8 mouse cellular contexts compared by ENCODE assay signal in the genomic region with DNA sequence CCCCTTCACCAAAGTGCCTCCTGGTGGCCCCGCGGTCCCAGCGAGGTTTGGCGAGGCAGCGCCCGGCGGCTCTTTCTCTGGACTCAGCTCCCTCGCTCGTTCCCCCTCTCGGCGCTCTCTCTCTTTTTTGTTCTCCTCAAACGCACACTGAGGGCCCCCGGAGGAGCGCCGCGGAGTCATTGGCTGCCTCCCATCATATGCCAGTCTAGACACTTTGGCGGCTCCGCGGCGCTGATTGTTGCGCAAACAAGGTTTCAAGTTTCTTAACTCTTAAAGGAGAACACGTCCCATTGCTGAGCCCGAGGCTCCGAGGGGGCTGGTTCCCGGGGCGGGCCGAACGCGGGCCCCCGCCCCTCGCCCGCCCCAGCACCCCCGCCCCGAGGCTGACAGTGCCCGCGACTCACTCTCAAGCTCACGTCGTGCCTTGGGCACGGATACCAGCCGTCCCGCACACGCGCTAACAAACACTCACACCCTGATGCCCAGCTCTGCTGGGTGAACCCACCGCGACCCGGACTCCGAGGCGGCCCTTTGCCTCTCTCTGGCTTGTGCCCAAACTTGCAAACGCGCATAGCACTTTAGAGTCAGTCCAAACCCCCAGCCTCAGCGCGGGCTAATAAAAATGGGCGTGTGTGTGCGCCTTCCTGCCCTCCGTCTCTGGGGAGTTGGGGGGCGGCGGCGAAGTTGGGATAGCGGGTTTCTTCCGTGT. TPM values are rescaled to one million over a fixed set of nuclear protein-coding genes. Genes with fewer than 3 reads are reported as not detected.
DNase-seq lines count a peak whose midpoint lies in the region; ATAC-seq and TF ChIP-seq lines count a peak whose summit lies in the region.

A gene (minus strand): TSS at position 207 of the 709 bp plus-strand sequence.

- H3K9ac ChIP-seq in heart, embryonic 12.5 days, result peak within 1 kb of the TSS; percentile 100
- peak within 1 kb of the TSS; percentile 98 for H3K9ac ChIP-seq in kidney, postnatal 0 days (ENCODE audit: low read depth, low read length)
- peak within 1 kb of the TSS; percentile 78 for H3K9ac ChIP-seq in liver, embryonic 11.5 days (ENCODE audit: low read depth, low read length)
- H3K9ac ChIP-seq in stomach, postnatal 0 days (ENCODE audit: low read length), result peak within 1 kb of the TSS; percentile 96

- TF ChIP-seq EP300 in stomach, postnatal 0 days (optimal IDR thresholded peaks at IDR 0.05), result peak; percentile 56

- H3K4me3 ChIP-seq in heart, embryonic 12.5 days, result peak within 1 kb of the TSS; percentile 77
- H3K4me3 ChIP-seq in kidney, postnatal 0 days (replicated peaks; ENCODE audit: low read depth, low read length), result peak within 1 kb of the TSS; percentile 81
- H3K4me3 ChIP-seq in liver, embryonic 11.5 days (ENCODE audit: low read depth, low read length), result peak within 1 kb of the TSS; percentile 71
- peak within 1 kb of the TSS; percentile 39 for H3K4me3 ChIP-seq in myocyte
- peak within 1 kb of the TSS; percentile 81 for H3K4me3 ChIP-seq in stomach, postnatal 0 days (ENCODE audit: low read depth, low read length)

- TF ChIP-seq POLR2A in myocyte (IDR thresholded peaks at IDR 0.05; ENCODE audit: insufficient read length, low read depth), result peak; percentile 80

- under 1% methylated on average over 60 of the region's 60 CpGs for WGBS in heart, embryonic 12.5 days
- WGBS in kidney, postnatal 0 days, result under 1% methylated on average over 56 of the region's 60 CpGs
- under 1% methylated on average over 60 of the region's 60 CpGs for WGBS in liver, embryonic 11.5 days
- WGBS in stomach, postnatal 0 days, result under 1% methylated on average over 55 of the region's 60 CpGs

- TF ChIP-seq CTCF in kidney, postnatal 0 days (IDR thresholded peaks at IDR 0.05; ENCODE audit: low read depth), result peak; percentile 44
- peak; percentile 45 for TF ChIP-seq CTCF in stomach, postnatal 0 days (IDR thresholded peaks at IDR 0.05; ENCODE audit: low read depth)

- H3K79me2 ChIP-seq in myocyte (ENCODE audit: control insufficient read depth, insufficient read depth), result no peaks in the 10 kb centered on the region

- H3K27ac ChIP-seq in heart, embryonic 12.5 days (ENCODE audit: poor library complexity, severe bottlenecking), result peak within 1 kb of the TSS; percentile 99
- peak within 1 kb of the TSS; percentile 97 for H3K27ac ChIP-seq in kidney, postnatal 0 days
- H3K27ac ChIP-seq in liver, embryonic 11.5 days (ENCODE audit: low read depth, low read length), result peak within 1 kb of the TSS; percentile 96
- peak within 1 kb of the TSS; percentile 97 for H3K27ac ChIP-seq in stomach, postnatal 0 days (replicated peaks)

- H3ac ChIP-seq in myocyte (ENCODE audit: control insufficient read depth, insufficient read length), result peak within 1 kb of the TSS; percentile 71

- peak within 1 kb of the TSS; percentile 97 for H3K4me2 ChIP-seq in heart, embryonic 12.5 days
- H3K4me2 ChIP-seq in kidney, postnatal 0 days (ENCODE audit: low read length), result peak within 1 kb of the TSS; percentile 94
- H3K4me2 ChIP-seq in liver, embryonic 11.5 days, result peak within 1 kb of the TSS; percentile 97
- peak within 1 kb of the TSS; percentile 98 for H3K4me2 ChIP-seq in myocyte (ENCODE audit: low read depth)
- H3K4me2 ChIP-seq in stomach, postnatal 0 days (replicated peaks; ENCODE audit: low read depth), result peak within 1 kb of the TSS; percentile 97

- H3K27me3 ChIP-seq in heart, embryonic 12.5 days (replicated peaks), result no peaks in the 10 kb centered on the region
- no peaks in the 10 kb centered on the region for H3K27me3 ChIP-seq in kidney, postnatal 0 days (ENCODE audit: insufficient read depth, low read length)
- H3K27me3 ChIP-seq in liver, embryonic 11.5 days (replicated peaks; ENCODE audit: control insufficient read depth, insufficient read depth, low read length), result peaks cover 23% of the 10 kb centered on the region
- H3K27me3 ChIP-seq in myocyte (ENCODE audit: control insufficient read depth, insufficient read depth, insufficient read length), result no peaks in the 10 kb centered on the region
- no peaks in the 10 kb centered on the region for H3K27me3 ChIP-seq in stomach, postnatal 0 days (ENCODE audit: control insufficient read depth, insufficient read depth, low read length)

- peaks cover 24% of the 10 kb centered on the region for H3K36me3 ChIP-seq in heart, embryonic 12.5 days
- H3K36me3 ChIP-seq in kidney, postnatal 0 days (ENCODE audit: insufficient read depth, low read length), result no peaks in the 10 kb centered on the region
- no peaks in the 10 kb centered on the region; the same call in 1 of the 2 replicates for H3K36me3 ChIP-seq in liver, embryonic 11.5 days (ENCODE audit: control insufficient read depth, insufficient read depth, low read length)
- H3K36me3 ChIP-seq in myocyte (ENCODE audit: control insufficient read depth, insufficient read depth), result no peaks in the 10 kb centered on the region
- no peaks in the 10 kb centered on the region for H3K36me3 ChIP-seq in stomach, postnatal 0 days (ENCODE audit: control insufficient read depth, insufficient read depth, low read length)

- peak; percentile 51 to 55 for DNase-seq in B cell, adult 2 months
- peak; percentile 95 for DNase-seq in adrenal gland, postnatal 14 days
- peak; percentile 62 for DNase-seq in fat pad, adult 2 months (ENCODE audit: extremely low read depth, low read depth, low spot score)
- peak; percentile 99 for DNase-seq in kidney, postnatal 0 days (ENCODE audit: low spot score)
- DNase-seq in liver, embryonic 11.5 days (ENCODE audit: low spot score), result peak; percentile 89
- DNase-seq in stomach, postnatal 0 days (ENCODE audit: low spot score), result peak; percentile 96

- H3K4me1 ChIP-seq in heart, embryonic 12.5 days (replicated peaks), result peaks cover 35% of the 10 kb centered on the region
- H3K4me1 ChIP-seq in kidney, postnatal 0 days (replicated peaks; ENCODE audit: insufficient read depth, low read length), result peaks cover 23% of the 10 kb centered on the region; the same call in 1 of the 2 replicates
- H3K4me1 ChIP-seq in liver, embryonic 11.5 days (replicated peaks; ENCODE audit: control insufficient read depth, insufficient read depth, low read length), result peaks cover 58% of the 10 kb centered on the region
- no peaks in the 10 kb centered on the region; the same call in 1 of the 2 replicates for H3K4me1 ChIP-seq in stomach, postnatal 0 days (replicated peaks; ENCODE audit: control insufficient read depth, insufficient read depth)

- peak; percentile 68 for ATAC-seq in heart, embryonic 12.5 days (ENCODE audit: insufficient number of reproducible peaks, low FRiP score)
- peak; percentile 70 for ATAC-seq in kidney, postnatal 0 days (replicated peaks; ENCODE audit: low FRiP score, low read depth)
- peak; percentile 37 for ATAC-seq in liver, embryonic 11.5 days (replicated peaks; ENCODE audit: low FRiP score)
- peak; percentile 75 for ATAC-seq in stomach, postnatal 0 days (ENCODE audit: low FRiP score, low TSS enrichment)

- no peaks in the 10 kb centered on the region for H3K9me3 ChIP-seq in heart, embryonic 12.5 days (replicated peaks)
- H3K9me3 ChIP-seq in kidney, postnatal 0 days (replicated peaks; ENCODE audit: low read length), result no peaks in the 10 kb centered on the region
- no peaks in the 10 kb centered on the region for H3K9me3 ChIP-seq in liver, embryonic 11.5 days (ENCODE audit: control insufficient read depth, low read length)
- no peaks in the 10 kb centered on the region for H3K9me3 ChIP-seq in stomach, postnatal 0 days (ENCODE audit: control insufficient read depth, low read length)

TF ChIP-seq in myocyte, 11 proteins besides CTCF, POLR2A, EP300 and RAD21:
- TF ChIP-seq POLR2AphosphoS2 (IDR thresholded peaks at IDR 0.05; ENCODE audit: insufficient read length, low read depth) (peak; percentile 84), CEBPB (IDR thresholded peaks at IDR 0.05; ENCODE audit: insufficient read depth, poor library complexity, severe bottlenecking) (peak; percentile 99), USF1 (IDR thresholded peaks at IDR 0.05; ENCODE audit: low read depth) (peak; percentile 57), MYOG (IDR thresholded peaks at IDR 0.05; ENCODE audit: control insufficient read depth in 1 of 3, insufficient read depth in 1 of 3, insufficient read length in 2 of 3, low read depth in 2 of 3) (no peak)

RNA-seq across cellular contexts. Expression of the gene that starts here (rescaled TPM):
- total RNA-seq in adrenal gland, postnatal 14 days (2021), result 11.1 and 12.0 TPM in 2 replicates
- 56.2 and 62.8 TPM in 2 replicates for polyA plus RNA-seq in heart, embryonic 12.5 days (2016; fragmentation: Nextera tagmentation; extraction: Ambion mirVana)
- polyA plus RNA-seq in kidney, postnatal 0 days (2015; fragmentation: Nextera tagmentation; extraction: Ambion mirVana), result 7.2 and 10.6 TPM in 2 replicates
- polyA plus RNA-seq in liver, embryonic 11.5 days (2014; fragmentation: Nextera tagmentation; extraction: Ambion mirVana), result 10.1 and 11.1 TPM in 2 replicates
- polyA plus RNA-seq in myocyte (2012; fragmentation: generic; extraction: Trizol), result 1.5 TPM
- 6.0 and 7.3 TPM in 2 replicates for polyA plus RNA-seq in stomach, postnatal 0 days (2015; fragmentation: Nextera tagmentation; extraction: Ambion mirVana)

Comparison
In these comparisons a context has a peak if more than half of its experiments do, and no peak if none do; other contexts are left out.
1. Peak in every context shown above with its lines: DNase-seq, ATAC-seq, H3K4me3 ChIP-seq and H3K27ac ChIP-seq.